Mouse (Mus musculus) MEL (cell line): Measurements from ENCODE around the gene Ndrg4. TPM values are rescaled to one million over a fixed set of nuclear protein-coding genes. Genes with fewer than 3 reads are reported as not detected.

ENCODE experiments used
- DNase-seq: peaks from one replicate; pipeline ENCODE4 v3.0.0; 2011; ENCODE audit warnings: low read depth, low spot score
- H3K27ac ChIP-seq: 2 replicates; pipeline ENCODE4 v1.5.1; 2012; ENCODE audit warnings: low read depth, mild to moderate bottlenecking, control low read depth, low read length, moderate library complexity; ENCODE audit not compliant: control insufficient read depth
- H3K27me3 ChIP-seq, 2 experiments: fragments of 150-350 bp in 1 of 2; sonication (generic) in 1 of 2; 2 replicates each; pipeline ENCODE4 v1.6.1; 2012; ENCODE audit warnings: low read length in 2 of 2, mild to moderate bottlenecking in 2 of 2, improper control_type of control experiment in 1 of 2, moderate library complexity in 1 of 2; ENCODE audit not compliant: insufficient read depth in 2 of 2, control insufficient read depth in 1 of 2
- H3K36me3 ChIP-seq, 2 experiments: 2 replicates each; pipeline ENCODE4 v1.6.1; 2012 to 2014; ENCODE audit warnings: low read length in 2 of 2, improper control_type of control experiment in 1 of 2, inconsistent platforms in 1 of 2, mild to moderate bottlenecking in 1 of 2; ENCODE audit not compliant: insufficient read depth in 2 of 2, control insufficient read depth in 1 of 2
- H3K4me1 ChIP-seq, 2 experiments: fragments of 150-350 bp in 1 of 2; sonication (generic) in 1 of 2; 2 replicates each; pipeline ENCODE4 v1.6.1; 2012; ENCODE audit warnings: low read length in 2 of 2, improper control_type of control experiment in 1 of 2, mild to moderate bottlenecking in 1 of 2; ENCODE audit not compliant: insufficient read depth in 2 of 2, control insufficient read depth in 1 of 2
- H3K4me3 ChIP-seq, 2 experiments: fragments of 150-350 bp in 1 of 2; sonication (generic) in 1 of 2; 2 replicates each; pipeline ENCODE4 v1.5.1; 2012; ENCODE audit warnings: low read depth in 2 of 2, low read length in 2 of 2, mild to moderate bottlenecking in 2 of 2, moderate library complexity in 2 of 2, control low read depth in 1 of 2, improper control_type of control experiment in 1 of 2; ENCODE audit not compliant: control insufficient read depth in 1 of 2, insufficient read depth in 1 of 2
- H3K79me2 ChIP-seq: 2 replicates; pipeline ENCODE4 v1.6.1; 2012; ENCODE audit warnings: mild to moderate bottlenecking, low read length, moderate library complexity; ENCODE audit not compliant: control insufficient read depth, poor library complexity, insufficient read depth
- H3K9ac ChIP-seq: 2 replicates; pipeline ENCODE4 v1.6.1; 2012; ENCODE audit warnings: low read depth, mild to moderate bottlenecking, control low read depth, low read length, moderate library complexity; ENCODE audit not compliant: control insufficient read depth, poor library complexity, severe bottlenecking
- H3K9me3 ChIP-seq: fragments of 150-350 bp; sonication (generic); replicated peaks from 2 replicates; pipeline ENCODE4 v1.6.1; 2012; ENCODE audit warnings: mild to moderate bottlenecking, low read length, improper control_type of control experiment, moderate library complexity; ENCODE audit not compliant: insufficient read depth
- BHLHE40 ChIP-seq: IDR thresholded peaks from 2 replicates; pipeline ENCODE4 v1.6.1; 2012; ENCODE audit warnings: low read depth, mild to moderate bottlenecking, inconsistent platforms, low read length, improper control_type of control experiment, borderline replicate concordance
- E2F4 ChIP-seq: IDR thresholded peaks from 2 replicates; pipeline ENCODE4 v1.6.1; 2011; ENCODE audit warnings: low read depth, low read length, improper control_type of control experiment, borderline replicate concordance
- EP300 ChIP-seq, 2 experiments: IDR thresholded peaks; 2 replicates each; pipeline ENCODE4 v1.6.1; 2011; ENCODE audit warnings: improper control_type of control experiment in 2 of 2, low read length in 2 of 2, low read depth in 1 of 2, mild to moderate bottlenecking in 1 of 2
- GABPA ChIP-seq: IDR thresholded peaks from 2 replicates; pipeline ENCODE4 v1.6.1; 2012; ENCODE audit warnings: low read depth, mild to moderate bottlenecking, inconsistent platforms, low read length, improper control_type of control experiment, moderate library complexity
- JUND ChIP-seq: IDR thresholded peaks from 2 replicates; pipeline ENCODE4 v1.6.1; 2011; ENCODE audit warnings: low read depth, mild to moderate bottlenecking, improper control_type of control experiment, low read length
- KAT2A ChIP-seq: conservative IDR thresholded peaks from 2 replicates; pipeline ENCODE4 v1.6.1; 2012; ENCODE audit warnings: low read depth, low read length, improper control_type of control experiment, inconsistent platforms
- MAFK ChIP-seq: IDR thresholded peaks from 2 replicates; pipeline ENCODE4 v1.6.1; 2011; ENCODE audit warnings: low read depth, mild to moderate bottlenecking, low read length, improper control_type of control experiment, borderline replicate concordance
- MAX ChIP-seq: IDR thresholded peaks from 2 replicates; pipeline ENCODE4 v1.6.1; 2011; ENCODE audit warnings: low read length, improper control_type of control experiment
- MXI1 ChIP-seq: IDR thresholded peaks from 2 replicates; pipeline ENCODE4 v1.6.1; 2011; ENCODE audit warnings: mild to moderate bottlenecking, low read depth, low read length, improper control_type of control experiment
- NRF1 ChIP-seq: IDR thresholded peaks from 2 replicates; pipeline ENCODE4 v1.6.1; 2014; ENCODE audit warnings: low read depth, mild to moderate bottlenecking, inconsistent platforms, low read length, improper control_type of control experiment, moderate library complexity; ENCODE audit not compliant: poor library complexity, insufficient read depth, severe bottlenecking
- RAD21 ChIP-seq: IDR thresholded peaks from 2 replicates; pipeline ENCODE4 v1.6.1; 2011; ENCODE audit warnings: mild to moderate bottlenecking, low read depth, low read length, improper control_type of control experiment
- SIN3A ChIP-seq: IDR thresholded peaks from 2 replicates; pipeline ENCODE4 v1.6.1; 2012; ENCODE audit warnings: low read length, improper control_type of control experiment, inconsistent platforms
- SMC3 ChIP-seq: IDR thresholded peaks from 2 replicates; pipeline ENCODE4 v1.6.1; 2011; ENCODE audit warnings: low read depth, low read length, improper control_type of control experiment
- TBP ChIP-seq: IDR thresholded peaks from 2 replicates; pipeline ENCODE4 v1.8.0; 2011; ENCODE audit warnings: low read depth, low read length, improper control_type of control experiment
- USF2 ChIP-seq, 2 experiments: IDR thresholded peaks; 2 replicates each; pipeline ENCODE4 v1.6.1; 2011 to 2012; ENCODE audit warnings: improper control_type of control experiment in 2 of 2, low read length in 2 of 2, borderline replicate concordance in 1 of 2, inconsistent platforms in 1 of 2, low read depth in 1 of 2, mild to moderate bottlenecking in 1 of 2; ENCODE audit not compliant: insufficient read depth in 1 of 2
- ZMIZ1 ChIP-seq: IDR thresholded peaks from 2 replicates; pipeline ENCODE4 v1.6.1; 2012; ENCODE audit warnings: low read depth, mild to moderate bottlenecking, inconsistent platforms, low read length, improper control_type of control experiment, moderate library complexity
- polyA plus RNA-seq, 2 experiments: library from polyadenylated mRNA; stranded (reverse) in 1 of 2; unstranded in 1 of 2; fragments of >175 nt in 1 of 2; fragments of >200 nt in 1 of 2; gene quantifications; 2 replicates each; pipeline versions ENCODE4 v1.2.1 to v1.2.4; 2012; ENCODE audit warnings: low replicate concordance in 2 of 2, low read depth in 1 of 2; ENCODE audit not compliant: insufficient read length in 2 of 2, insufficient read depth in 1 of 2, missing spikeins in 1 of 2
- total RNA-seq: library from RNA; depleted of rRNA; stranded (reverse); fragments of 300-350 nt; gene quantifications from 2 replicates; pipeline ENCODE4 v1.2.3, GENCODE M21; 2012

Gene Ndrg4
- total and polyA plus RNA-seq, 3 experiments = 0.15 to 0.28 TPM; not detected in 1

GRCm38 (mm10) chr8:95678024-95678611 lies 1.3 kb downstream of the Ndrg4 start:
- H3K4me3 ChIP-seq = peak overlapping the region; percentile 7 to 11; a peak in 1 of 4 replicates
- DNase-seq = peak; percentile 8
- TF ChIP-seq JUND = no peak
- TF ChIP-seq, all 39 proteins: peak for 0
- Histone ChIP-seq H3K27ac (no peak overlapping the region), H3K36me3 (no peaks in the 10 kb centered on the region), H3K9ac (no peak overlapping the region), H3K79me2 (no peaks in the 10 kb centered on the region), H3K27me3 (peaks cover 6 to 32% of the 10 kb centered on the region in 2 experiments; a peak in 3 of 4 replicates), H3K4me1 (peaks cover 0 to 7% of the 10 kb centered on the region in 2 experiments; a peak in 1 of 4 replicates), H3K9me3 (no peaks in the 10 kb centered on the region)

DNA sequence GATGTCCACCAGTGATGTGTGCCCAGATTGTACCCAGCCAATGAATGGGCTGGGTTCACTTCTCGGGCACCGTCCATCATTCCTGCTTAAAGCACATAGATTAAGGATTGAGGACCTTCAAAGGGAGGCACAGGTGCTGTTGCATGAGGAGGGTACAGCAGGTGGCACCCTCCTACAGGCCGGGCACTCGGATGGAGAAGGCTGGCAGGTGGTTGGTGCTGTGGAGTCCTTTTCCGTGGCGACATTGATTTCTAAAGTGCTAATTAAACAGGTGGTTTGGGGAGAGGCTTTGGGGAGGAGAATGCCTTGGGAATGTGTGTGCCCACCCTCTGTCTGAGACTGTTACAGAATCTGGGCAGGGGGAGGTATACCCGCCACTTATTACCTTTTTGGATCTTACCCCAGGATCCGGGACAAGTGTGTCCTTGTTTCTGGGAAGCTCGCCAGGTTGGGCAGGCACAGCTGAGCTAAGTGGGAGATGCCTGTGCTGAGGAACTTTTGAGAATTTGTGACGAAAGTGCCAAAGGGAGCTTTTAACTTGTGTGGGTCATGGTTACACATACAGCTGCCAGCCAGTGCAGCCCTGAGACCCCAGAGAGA lies 11.4 kb downstream of the Ndrg4 start:
- H3K27me3 ChIP-seq = peaks cover 9 to 19% of the 10 kb centered on the region in 2 experiments
- no peaks in the 10 kb centered on the region for H3K36me3 ChIP-seq
- TF ChIP-seq SMC3 (no peak), MAX (no peak), BHLHE40 (no peak), GABPA (no peak), MXI1 (no peak), EP300 (IDR thresholded peaks at IDR 0.05; ENCODE audit: low read depth in 1 of 2, low read length in 2 of 2) (no peak), ZMIZ1 (no peak), E2F4 (no peak), TBP (no peak), KAT2A (no peak), NRF1 (no peak), MAFK (no peak), SIN3A (no peak), USF2 (IDR thresholded peaks at IDR 0.05; ENCODE audit: borderline replicate concordance in 1 of 2, insufficient read depth in 1 of 2, low read depth in 1 of 2, low read length in 2 of 2) (no peak), RAD21 (no peak)
- TF ChIP-seq, all 39 proteins: peak for 0
- no peak for DNase-seq
- no peak overlapping the region for H3K9ac ChIP-seq
- H3K79me2 ChIP-seq = no peaks in the 10 kb centered on the region
- H3K4me1 ChIP-seq = no peaks in the 10 kb centered on the region
- H3K27ac ChIP-seq = no peak overlapping the region
- no peak overlapping the region for H3K4me3 ChIP-seq
- no peaks in the 10 kb centered on the region for H3K9me3 ChIP-seq
